Mouse (Mus musculus) natural killer cell, adult 2 months (primary cell): ENCODE measurements at regions not wholly inside any gene's neighbourhood (a gene's known extent, or its start where the extent isn't known, plus 50 kb on each side); places are given as distances from the start of the nearest gene placed in this dataset.

Experiments used
- DNase-seq, 2 experiments: peaks; one replicate each; pipeline ENCODE4 v3.0.0; 2022; ENCODE audit warnings: low spot score in 2 of 2

GRCm38 (mm10) chr6:41126855-41127254 is 91.5 kb upstream of the 2210010C04Rik start:
- DNase-seq = no peak

DNA sequence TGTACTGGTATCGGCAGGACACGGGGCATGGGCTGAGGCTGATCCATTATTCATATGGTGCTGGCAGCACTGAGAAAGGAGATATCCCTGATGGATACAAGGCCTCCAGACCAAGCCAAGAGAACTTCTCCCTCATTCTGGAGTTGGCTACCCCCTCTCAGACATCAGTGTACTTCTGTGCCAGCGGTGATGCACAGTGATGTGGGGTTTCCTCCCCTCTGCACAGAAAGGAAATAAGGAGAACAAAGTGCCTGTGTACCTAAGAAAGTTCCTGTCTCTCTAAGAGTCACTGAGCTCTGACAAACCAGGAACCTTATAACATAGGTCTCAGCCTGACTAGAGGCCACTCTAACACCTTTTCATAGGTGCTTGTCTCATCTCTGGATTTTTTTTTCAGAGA is 86.3 kb upstream of the 2210010C04Rik start:
- DNase-seq = no peak

DNA sequence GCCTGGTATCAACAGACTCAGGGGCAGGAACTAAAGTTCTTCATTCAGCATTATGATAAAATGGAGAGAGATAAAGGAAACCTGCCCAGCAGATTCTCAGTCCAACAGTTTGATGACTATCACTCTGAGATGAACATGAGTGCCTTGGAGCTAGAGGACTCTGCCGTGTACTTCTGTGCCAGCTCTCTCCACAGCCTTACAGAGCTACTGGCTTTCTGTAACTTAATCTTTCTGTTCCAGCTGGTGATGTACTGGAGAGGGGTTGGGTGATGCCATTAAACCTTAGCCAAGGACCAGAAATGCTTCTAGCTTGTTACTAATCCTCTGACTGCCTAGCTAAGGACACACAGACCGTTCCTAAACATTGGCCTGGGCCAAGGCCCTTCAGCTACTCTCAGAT is 83.9 kb upstream of the 2210010C04Rik start:
- DNase-seq = no peak

DNA sequence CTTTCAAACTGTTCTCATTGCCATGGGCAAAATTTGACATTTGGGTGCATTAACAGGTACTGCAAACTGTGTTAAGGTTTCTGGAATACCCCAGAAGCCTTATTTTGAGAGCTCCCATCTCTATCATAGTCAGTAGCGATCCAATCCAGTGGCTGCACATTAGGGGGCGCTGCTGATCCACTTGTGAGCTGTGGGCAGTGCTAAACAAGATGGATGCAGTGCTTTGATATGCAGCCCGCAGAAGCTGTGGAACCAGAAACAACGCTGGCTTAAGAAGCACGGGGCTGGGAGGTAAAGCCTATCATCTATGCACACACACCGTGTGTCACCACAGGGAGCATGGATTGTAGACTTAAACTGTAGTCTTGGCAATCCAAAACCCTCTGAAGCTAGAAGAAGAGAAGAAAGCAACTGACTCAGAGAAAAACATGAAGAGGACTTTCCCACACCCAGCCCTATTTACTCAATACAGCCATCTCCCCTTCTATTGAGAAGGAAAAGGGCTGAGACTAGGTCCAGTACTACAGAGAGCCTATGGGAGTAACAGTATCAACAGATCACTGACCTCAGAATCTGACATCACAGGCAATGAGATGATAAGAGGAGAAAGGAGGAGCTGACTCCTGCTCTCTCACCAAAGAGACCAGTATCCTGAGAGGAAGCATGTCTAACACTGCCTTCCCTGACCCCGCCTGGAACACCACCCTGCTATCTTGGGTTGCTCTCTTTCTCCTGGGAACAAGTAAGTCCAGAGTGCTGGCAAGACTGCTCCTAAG is 83.1 kb upstream of the 2210010C04Rik start:
- DNase-seq = peak; percentile 67 to 68

GRCm38 (mm10) chr6:41113943-41114342 is 78.6 kb upstream of the 2210010C04Rik start:
- no peak for DNase-seq

- DNase-seq = peak; percentile 59 to 65
Measured at GRCm38 (mm10) chr6:41112861-41113610, 77.7 kb upstream of the 2210010C04Rik start.

GRCm38 (mm10) chr6:41111829-41112228 is 76.5 kb upstream of the 2210010C04Rik start:
- DNase-seq = no peak

- no peak for DNase-seq
Measured at GRCm38 (mm10) chr6:41108897-41109296, 73.6 kb upstream of the 2210010C04Rik start.

DNA sequence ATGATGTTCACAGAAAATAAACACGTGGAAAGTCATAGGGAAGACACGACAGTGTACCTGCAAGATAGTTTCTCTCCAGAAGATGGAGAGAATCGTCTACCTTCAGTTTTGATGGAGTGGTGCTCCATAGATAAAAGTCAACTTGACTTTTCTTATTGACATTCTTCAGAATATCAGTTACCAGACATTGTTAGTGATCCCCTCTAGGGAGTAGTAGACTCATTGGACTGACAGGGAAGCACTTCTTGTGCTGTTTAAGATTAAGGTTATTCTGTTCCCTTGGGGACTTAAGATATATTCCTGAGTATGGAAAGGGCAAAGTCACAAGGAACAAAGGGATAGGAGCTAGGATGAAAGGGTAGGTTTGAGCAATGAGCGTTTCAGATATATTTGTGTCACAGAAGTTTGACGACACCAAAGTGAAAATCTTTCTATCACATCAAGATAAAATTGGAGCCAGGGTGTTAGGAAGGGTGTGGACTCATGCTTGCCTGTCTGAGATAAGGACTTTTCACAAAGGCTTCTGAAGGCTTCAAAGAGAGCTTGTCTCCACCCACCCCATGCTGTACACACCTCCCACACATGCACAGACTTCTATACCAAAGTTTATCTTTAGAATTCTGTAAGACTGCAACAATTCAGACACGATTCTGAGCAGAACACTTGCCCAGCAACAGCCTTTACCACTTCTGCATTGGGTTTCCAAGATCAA is 68.5 kb upstream of the 2210010C04Rik start:
- no peak for DNase-seq

- DNase-seq = no peak
Measured at GRCm38 (mm10) chr6:41101997-41102396, 66.7 kb upstream of the 2210010C04Rik start.

GRCm38 (mm10) chr6:41100258-41100657 is 64.9 kb upstream of the 2210010C04Rik start:
- no peak for DNase-seq

GRCm38 (mm10) chr6:41091177-41091829 is 56.0 kb upstream of the 2210010C04Rik start:
- DNase-seq = no peak
